Mouse (Mus musculus) kidney, postnatal 0 days (tissue): Measurements from ENCODE around the gene Gm49361. TPM values are rescaled to one million over a fixed set of nuclear protein-coding genes. Genes with fewer than 3 reads are reported as not detected.

ENCODE experiments used
- ATAC-seq: fragments of 200-750 bp; cut with Nextera tagmentation; replicated peaks from 2 replicates; pipeline ENCODE4 v1.8.0; 2017; ENCODE audit warnings: low read depth, moderate number of reproducible peaks, moderate TSS enrichment, moderate library complexity; ENCODE audit not compliant: low FRiP score
- DNase-seq: peaks from one replicate; pipeline ENCODE4 v3.0.0-alpha.2; 2016; ENCODE audit warnings: low spot score
- H3K27ac ChIP-seq: fragments of 300-500 bp; sonication (generic); 2 replicates; pipeline ENCODE4 v1.5.1; 2014; ENCODE audit warnings: mild to moderate bottlenecking
- H3K27me3 ChIP-seq: fragments of 300-500 bp; sonication (generic); 2 replicates; pipeline ENCODE4 v1.6.1; 2014; ENCODE audit warnings: low read length, mixed read lengths; ENCODE audit not compliant: insufficient read depth
- H3K36me3 ChIP-seq: fragments of 300-500 bp; sonication (generic); 2 replicates; pipeline ENCODE4 v1.6.1; 2014; ENCODE audit warnings: low read length, mixed read lengths; ENCODE audit not compliant: insufficient read depth
- H3K4me1 ChIP-seq: fragments of 300-500 bp; sonication (generic); replicated peaks from 2 replicates; pipeline ENCODE4 v1.6.1; 2014; ENCODE audit warnings: antibody characterized with exemption, low read length, mixed read lengths; ENCODE audit not compliant: insufficient read depth
- H3K4me2 ChIP-seq: fragments of 300-500 bp; sonication (generic); 2 replicates; pipeline ENCODE4 v1.6.1; 2014; ENCODE audit warnings: mild to moderate bottlenecking, low read length, moderate library complexity, mixed read lengths
- H3K4me3 ChIP-seq: fragments of 300-500 bp; sonication (generic); replicated peaks from 2 replicates; pipeline ENCODE4 v1.5.1; 2014; ENCODE audit warnings: low read depth, low read length
- H3K9ac ChIP-seq: fragments of 300-500 bp; sonication (generic); 2 replicates; pipeline ENCODE4 v1.6.1; 2014; ENCODE audit warnings: low read depth, low read length
- H3K9me3 ChIP-seq: fragments of 300-500 bp; sonication (generic); replicated peaks from 2 replicates; pipeline ENCODE4 v1.6.1; 2016; ENCODE audit warnings: low read length, inconsistent platforms, mixed read lengths
- CTCF ChIP-seq: IDR thresholded peaks from 2 replicates; pipeline ENCODE4 v1.5.1; 2016; ENCODE audit warnings: antibody characterized with exemption, low read depth, mild to moderate bottlenecking, moderate library complexity
- WGBS: fragments of 180-500 bp; shearing (Covaris S2); extraction: QIAGEN DNeasy Blood & Tissue Kit; methylation state at CpG from one replicate; pipeline ENCODE4 v1.1.7; 2014; 5-methylcytosine and 5-hydroxymethylcytosine counted together
- polyA plus RNA-seq: library from polyadenylated mRNA; unstranded; fragments of >200 nt; fragmentation: Nextera tagmentation; extraction: Ambion mirVana; gene quantifications from 2 replicates; pipeline ENCODE4 v1.2.1, GENCODE M21; 2015

Gm49361 gene
- polyA plus RNA-seq, 1 experiment from 2014 or later: not detected

GRCm38 (mm10) chr14:57649501-57649900 lies 96.4 kb downstream of the Gm49361 start:
- ATAC-seq: no peak
- no peaks in the 10 kb centered on the region for H3K27me3 ChIP-seq
- no peak overlapping the region for H3K27ac ChIP-seq
- TF ChIP-seq CTCF: peak; percentile 53
- no peak for DNase-seq
- H3K4me3 ChIP-seq: no peak overlapping the region
- H3K36me3 ChIP-seq: no peaks in the 10 kb centered on the region
- H3K9me3 ChIP-seq: no peaks in the 10 kb centered on the region
- no peak overlapping the region for H3K9ac ChIP-seq
- no peaks in the 10 kb centered on the region for H3K4me1 ChIP-seq
- no peak overlapping the region for H3K4me2 ChIP-seq

GRCm38 (mm10) chr14:57646155-57646554 lies 99.7 kb downstream of the Gm49361 start:
- Histone ChIP-seq H3K9ac (no peak overlapping the region), H3K36me3 (0 out of 2 replicates have a peak, but pooled peaks cover 3% of the 10 kb centered on the region), H3K9me3 (no peaks in the 10 kb centered on the region), H3K4me2 (no peak overlapping the region), H3K27ac (no peak overlapping the region), H3K4me1 (no peaks in the 10 kb centered on the region), H3K27me3 (no peaks in the 10 kb centered on the region), H3K4me3 (no peak overlapping the region)
- TF ChIP-seq CTCF: no peak
- no peak for ATAC-seq
- DNase-seq: no peak
- 84% methylated on average over 4 of the region's 4 CpGs for WGBS

DNA sequence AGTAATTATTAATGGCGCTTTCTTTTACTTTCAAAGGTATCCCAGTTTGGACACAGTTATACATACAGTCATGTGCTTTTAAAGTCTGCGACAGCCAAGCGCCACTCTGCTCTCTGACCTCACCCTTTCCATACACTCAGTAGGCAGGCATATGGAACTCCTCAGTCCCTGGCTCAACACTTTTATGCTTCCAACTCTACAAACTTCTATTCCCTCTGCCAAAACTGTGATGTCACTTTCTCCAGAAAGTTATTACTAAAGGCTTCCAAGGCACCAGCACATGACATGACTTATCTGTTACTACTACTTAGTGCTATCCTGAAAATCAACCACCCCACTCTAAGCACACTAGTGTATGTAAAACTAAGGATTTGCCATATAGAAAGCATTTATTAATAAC lies 106.8 kb downstream of the Gm49361 start:
- Histone ChIP-seq H3K4me3 (no peak overlapping the region), H3K9me3 (no peaks in the 10 kb centered on the region), H3K4me2 (no peak overlapping the region), H3K36me3 (0 out of 2 replicates have a peak, but pooled peaks cover 3% of the 10 kb centered on the region), H3K4me1 (no peaks in the 10 kb centered on the region), H3K9ac (no peak overlapping the region), H3K27ac (no peak overlapping the region), H3K27me3 (no peaks in the 10 kb centered on the region)
- ATAC-seq (0 out of 2 replicates have a peak, but pooled peaks have one; percentile 43), DNase-seq (peak; percentile 46)
- no peak for TF ChIP-seq CTCF
- WGBS: 89% methylated on average over 3 of the region's 3 CpGs

- no peaks in the 10 kb centered on the region for H3K27me3 ChIP-seq
- H3K4me1 ChIP-seq: no peaks in the 10 kb centered on the region
- H3K4me3 ChIP-seq: no peak overlapping the region
- no peaks in the 10 kb centered on the region for H3K9me3 ChIP-seq
- no peak overlapping the region for H3K4me2 ChIP-seq
- ATAC-seq (no peak), DNase-seq (no peak)
- 45% methylated on average over 5 of the region's 5 CpGs for WGBS
- no peak overlapping the region for H3K27ac ChIP-seq
- no peak for TF ChIP-seq CTCF
- no peak overlapping the region for H3K9ac ChIP-seq
- H3K36me3 ChIP-seq: 0 out of 2 replicates have a peak, but pooled peaks cover under 1% of the 10 kb centered on the region
These were observed 111.8 kb downstream of the Gm49361 start for GRCm38 (mm10) chr14:57634141-57634540.

GRCm38 (mm10) chr14:57629595-57629994 lies 116.3 kb downstream of the Gm49361 start:
- no peak for TF ChIP-seq CTCF
- Histone ChIP-seq H3K4me2 (no peak overlapping the region), H3K27ac (no peak overlapping the region), H3K4me1 (no peaks in the 10 kb centered on the region), H3K36me3 (peaks cover 25% of the 10 kb centered on the region), H3K4me3 (no peak overlapping the region), H3K9me3 (no peaks in the 10 kb centered on the region), H3K27me3 (no peaks in the 10 kb centered on the region), H3K9ac (no peak overlapping the region)
- ATAC-seq (no peak), DNase-seq (no peak)
- 71% methylated on average over 4 of the region's 4 CpGs for WGBS

DNA sequence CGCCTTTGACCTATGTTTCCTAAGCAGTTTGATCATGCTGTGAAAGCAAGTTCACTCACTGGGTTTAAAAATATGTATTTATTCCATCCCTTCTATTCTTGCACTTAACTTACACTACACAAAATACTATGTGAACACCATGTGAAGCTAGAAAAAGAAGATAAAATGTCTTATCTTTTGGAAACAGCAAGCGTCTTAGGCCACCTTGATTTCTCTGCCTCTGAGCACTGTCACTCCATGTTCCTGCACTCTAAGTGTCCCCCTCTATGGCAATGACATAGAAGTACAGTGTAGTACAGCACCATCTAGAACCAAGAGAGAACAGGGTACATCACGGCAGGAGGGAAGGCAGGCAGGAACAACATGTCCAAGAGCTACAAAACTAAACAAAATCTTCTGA lies 123.0 kb downstream of the Gm49361 start:
- ATAC-seq (no peak), DNase-seq (no peak)
- peaks cover 23% of the 10 kb centered on the region for H3K36me3 ChIP-seq

GRCm38 (mm10) chr14:57621699-57622098 lies 124.2 kb downstream of the Gm49361 start:
- 78% methylated on average over 4 of the region's 4 CpGs for WGBS
- Histone ChIP-seq H3K9me3 (no peaks in the 10 kb centered on the region), H3K36me3 (peaks cover 16% of the 10 kb centered on the region), H3K4me3 (no peak overlapping the region), H3K4me2 (no peak overlapping the region), H3K9ac (no peak overlapping the region), H3K27ac (no peak overlapping the region), H3K27me3 (no peaks in the 10 kb centered on the region), H3K4me1 (no peaks in the 10 kb centered on the region)
- ATAC-seq: no peak
- no peak for DNase-seq
- no peak for TF ChIP-seq CTCF

More for the DNA sequence above, 123.0 kb downstream of the Gm49361 start:
- WGBS: 88% methylated on average over 3 of the region's 3 CpGs
- no peak overlapping the region for H3K9ac ChIP-seq
- no peaks in the 10 kb centered on the region for H3K4me1 ChIP-seq
- H3K9me3 ChIP-seq: no peaks in the 10 kb centered on the region
- no peak overlapping the region for H3K4me3 ChIP-seq
- H3K27ac ChIP-seq: no peak overlapping the region
- H3K4me2 ChIP-seq: no peak overlapping the region
- no peak for TF ChIP-seq CTCF
- H3K27me3 ChIP-seq: no peaks in the 10 kb centered on the region
